Mouse (Mus musculus) CD4-positive helper T cell, adult 2 months (primary cell): ENCODE measurements at regions not wholly inside any gene's neighbourhood (a gene's known extent, or its start where the extent isn't known, plus 50 kb on each side); places are given as distances from the start of the nearest gene placed in this dataset.
"Not testable (repeated sequence)": the region's sequence is repeated elsewhere in the genome, so short reads cannot be mapped to it uniquely, and the experiment has no call there.

Experiments used
- DNase-seq: peaks from one replicate; pipeline ENCODE4 v3.0.0-alpha.2; 2012; ENCODE audit warnings: low read depth, missing footprints, low spot score

DNA sequence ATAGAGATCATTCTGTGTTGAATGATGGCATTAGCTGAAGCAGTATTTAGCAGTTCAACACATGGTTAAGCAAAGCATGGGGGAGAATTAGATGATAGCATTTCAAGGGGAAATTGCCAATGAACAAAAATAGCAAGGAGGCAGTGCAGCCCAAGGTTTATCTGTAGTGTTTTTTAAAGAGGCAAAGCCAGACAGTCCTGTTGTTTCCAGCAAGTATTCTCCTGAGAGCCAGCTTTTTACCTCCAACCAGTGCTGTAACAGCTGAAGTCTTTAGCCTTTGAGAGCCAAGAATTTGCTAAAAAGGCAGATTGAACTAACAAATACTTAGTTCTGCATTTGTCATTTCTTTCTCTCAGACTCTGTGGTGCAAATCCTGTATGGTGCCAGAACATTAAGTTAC lies 305.1 kb upstream of the Arx start:
- DNase-seq, result no peak

DNA sequence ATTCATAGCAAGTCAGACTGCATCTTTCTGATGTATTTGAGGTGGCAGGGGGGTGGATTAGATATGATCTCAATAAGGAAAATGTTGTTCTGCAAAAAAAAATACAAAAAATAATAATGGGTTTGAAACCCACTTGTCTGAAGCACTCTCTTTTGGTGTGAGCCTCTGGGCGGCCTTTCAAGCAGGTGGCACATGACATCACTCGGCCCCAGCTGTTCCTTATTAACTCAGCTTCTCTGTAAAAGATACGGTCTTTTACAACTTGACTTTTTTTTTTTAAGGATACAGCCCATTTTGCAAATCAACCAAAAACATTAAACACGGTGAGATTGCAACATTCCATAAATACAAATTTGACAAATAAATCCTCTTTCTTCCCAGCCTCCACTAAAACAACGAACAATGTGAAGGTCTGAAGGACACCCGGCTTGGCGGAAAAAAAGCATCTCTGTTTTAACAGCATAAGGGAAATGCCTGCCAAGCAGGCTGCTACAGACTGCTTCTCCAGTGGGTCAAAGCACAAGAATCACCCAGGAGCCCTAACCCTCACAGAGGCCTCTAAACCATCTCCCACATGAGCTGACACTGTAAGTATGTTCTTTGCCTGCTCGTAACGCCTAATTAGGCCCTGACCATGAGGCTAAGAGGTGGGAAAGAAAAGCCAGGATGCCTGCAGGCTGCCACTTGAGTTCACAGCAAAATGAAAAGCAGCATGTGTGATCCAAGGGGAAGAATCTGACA lies 283.8 kb upstream of the Arx start:
- no peak for DNase-seq

DNA sequence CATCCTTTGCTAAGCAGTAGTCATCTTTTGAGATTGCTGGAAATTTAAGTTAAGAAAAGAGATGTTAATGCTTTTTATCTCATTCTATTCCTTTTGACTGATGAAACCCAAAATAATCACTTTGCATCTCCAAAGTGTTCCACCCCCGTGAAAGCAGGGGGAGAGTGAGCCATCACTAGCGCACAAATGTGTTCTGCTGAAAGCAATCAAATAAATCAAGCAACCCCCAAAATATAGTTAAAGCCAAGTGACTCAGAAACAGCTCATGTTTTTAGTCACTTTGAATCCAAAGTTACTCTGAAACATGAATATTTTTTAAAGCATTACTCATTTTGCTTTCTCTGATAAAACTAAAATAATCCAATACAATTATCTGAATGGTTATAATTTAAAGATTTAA lies 279.6 kb upstream of the Arx start:
- DNase-seq, result no peak

DNA sequence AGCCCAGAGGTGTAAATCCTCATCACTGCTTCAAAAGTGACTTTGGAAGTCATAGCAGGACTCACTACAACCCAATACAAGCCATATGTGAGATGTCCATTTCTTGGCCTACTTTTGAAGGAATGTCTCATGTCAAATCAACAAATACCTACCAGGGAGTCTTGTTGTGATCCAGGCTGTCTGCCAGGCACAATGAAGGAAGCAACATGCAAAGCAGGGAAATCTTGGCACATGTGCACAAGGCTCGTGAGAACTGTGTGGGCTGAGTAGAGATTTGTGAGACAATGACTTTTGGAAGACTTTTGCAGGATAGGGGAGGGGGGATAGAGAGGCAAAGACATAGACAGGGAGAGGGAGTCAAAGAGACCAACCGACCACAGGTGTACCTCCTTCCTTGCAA lies 274.7 kb upstream of the Arx start:
- no peak for DNase-seq

DNA sequence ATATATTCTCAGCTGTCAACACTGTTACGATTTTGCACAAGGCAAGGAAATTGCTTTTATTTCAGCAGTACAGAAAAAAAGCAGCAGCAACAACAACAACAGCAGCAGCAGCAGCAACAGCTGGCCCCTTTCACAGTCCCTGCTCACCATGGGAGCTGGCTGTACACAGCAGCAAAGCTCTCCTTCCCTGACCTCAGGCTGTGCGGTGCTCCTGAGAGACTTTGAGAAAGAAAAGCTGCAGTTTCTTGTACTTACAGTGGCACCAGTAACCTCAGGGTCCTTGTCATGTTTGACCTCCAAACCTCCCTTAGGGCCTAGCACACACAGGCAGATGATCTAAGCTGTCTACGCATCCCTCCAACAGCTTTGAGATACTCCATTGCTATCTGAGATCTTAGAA lies 269.9 kb upstream of the Arx start:
- DNase-seq, result no peak

DNA sequence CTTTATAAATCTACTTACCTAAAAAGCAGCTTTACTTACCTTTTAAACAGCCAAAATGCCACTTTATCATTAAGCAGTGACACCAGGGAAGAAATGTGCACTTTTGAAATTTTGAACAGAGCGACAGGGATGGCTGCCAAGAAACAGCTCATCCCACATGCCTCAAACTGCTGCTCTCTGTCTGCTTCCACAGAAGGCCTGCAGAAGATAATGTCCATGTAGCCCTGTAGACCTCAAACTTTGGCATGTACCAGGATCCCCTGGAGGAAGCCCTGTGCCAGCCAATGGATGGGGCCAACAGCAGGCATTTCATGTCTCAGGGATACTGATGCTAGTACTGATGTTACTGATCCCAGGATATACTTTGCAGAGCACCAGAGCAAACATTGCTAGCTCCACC lies 245.1 kb upstream of the Arx start:
- DNase-seq, result no peak

DNA sequence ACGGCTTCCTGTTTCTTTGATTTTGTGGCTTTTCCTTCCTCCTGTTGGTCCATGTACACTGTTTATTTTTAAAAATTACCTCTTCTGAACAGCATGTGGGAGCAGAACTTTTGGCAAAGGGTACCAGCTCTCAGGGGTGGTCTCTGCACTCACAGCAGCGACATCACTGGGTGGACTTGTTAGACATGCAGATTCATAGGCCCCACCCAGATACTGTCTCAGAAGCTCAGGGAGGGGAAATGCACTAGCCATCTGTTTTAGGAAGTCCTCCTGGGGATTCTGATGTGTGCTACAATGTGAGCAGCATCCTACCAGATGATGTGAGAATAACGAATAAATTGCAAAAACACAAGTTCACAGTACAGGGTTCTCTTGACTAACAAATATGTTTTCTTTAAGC lies 243.5 kb upstream of the Arx start:
- DNase-seq, result no peak

DNA sequence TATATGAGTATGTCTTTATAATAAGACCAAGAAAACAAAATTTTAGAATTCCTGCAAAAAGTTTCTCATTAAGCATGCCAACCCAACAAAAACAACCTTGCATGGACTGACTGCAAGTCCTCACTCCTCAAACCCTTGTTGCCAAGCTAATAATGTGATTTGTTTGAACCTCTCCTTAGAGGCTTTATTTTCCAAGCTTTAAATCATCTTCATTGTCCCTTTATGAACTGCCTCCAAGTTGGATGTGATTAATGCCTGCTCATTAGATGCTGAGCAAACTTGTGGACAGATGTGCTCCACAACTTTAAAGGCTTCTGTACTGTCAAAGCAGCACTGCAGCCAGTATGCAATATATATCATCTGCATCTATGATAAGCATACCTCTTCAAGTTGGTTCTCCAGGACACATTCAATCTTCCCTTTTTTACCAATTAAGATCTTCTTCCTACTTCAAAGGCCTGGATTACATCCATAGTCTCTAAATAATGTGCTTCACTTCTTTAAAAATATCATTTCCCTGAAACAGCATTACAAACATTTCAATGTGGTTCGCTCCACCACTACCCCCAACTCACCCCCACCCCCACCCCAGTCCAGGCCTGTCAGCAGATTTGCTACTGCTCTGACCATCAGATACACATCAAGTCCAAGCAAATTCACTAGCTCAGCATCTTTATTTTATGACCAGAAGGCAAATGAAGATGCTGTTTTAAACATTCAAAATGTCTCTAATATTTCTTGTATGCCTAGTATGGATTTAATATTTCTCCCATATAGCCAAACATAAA lies 237.1 kb upstream of the Arx start:
- DNase-seq, result no peak

DNA sequence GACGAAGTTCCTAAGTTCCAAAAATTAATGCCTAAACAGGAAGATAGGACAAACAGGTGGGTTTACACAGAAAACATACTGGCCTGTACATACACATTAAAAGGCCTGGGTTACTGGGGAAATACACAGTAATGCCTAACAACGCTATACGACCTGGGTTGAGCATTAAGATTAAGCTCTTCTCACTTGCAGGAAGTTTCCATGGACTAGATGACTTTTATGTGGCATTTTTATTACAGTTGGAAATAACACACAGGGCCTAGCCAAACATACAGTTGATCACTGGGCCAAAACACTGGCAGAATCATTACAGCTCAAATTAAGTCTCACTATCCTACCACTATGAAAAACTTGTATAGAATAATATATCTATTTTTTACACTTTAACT lies 236.5 kb upstream of the Arx start:
- no peak for DNase-seq

DNA sequence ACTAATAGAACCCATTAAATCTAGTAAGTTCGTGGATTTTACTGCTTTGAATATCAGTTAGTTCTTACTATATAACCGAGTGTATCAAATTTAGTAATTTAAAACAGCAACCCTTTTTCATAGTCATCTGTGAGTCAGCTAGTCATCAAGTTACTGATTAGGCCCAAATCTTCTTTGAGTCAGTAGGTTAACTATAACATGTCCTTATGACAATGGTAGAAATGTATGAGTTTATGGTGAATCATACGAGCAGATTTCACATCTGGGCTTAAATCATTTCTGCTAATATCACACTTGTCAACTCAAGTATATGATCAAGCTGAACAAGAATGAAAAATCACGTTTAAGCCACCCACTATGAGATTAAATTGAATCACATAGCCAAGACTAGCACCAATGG lies 226.7 kb upstream of the Arx start:
- no peak for DNase-seq

DNA sequence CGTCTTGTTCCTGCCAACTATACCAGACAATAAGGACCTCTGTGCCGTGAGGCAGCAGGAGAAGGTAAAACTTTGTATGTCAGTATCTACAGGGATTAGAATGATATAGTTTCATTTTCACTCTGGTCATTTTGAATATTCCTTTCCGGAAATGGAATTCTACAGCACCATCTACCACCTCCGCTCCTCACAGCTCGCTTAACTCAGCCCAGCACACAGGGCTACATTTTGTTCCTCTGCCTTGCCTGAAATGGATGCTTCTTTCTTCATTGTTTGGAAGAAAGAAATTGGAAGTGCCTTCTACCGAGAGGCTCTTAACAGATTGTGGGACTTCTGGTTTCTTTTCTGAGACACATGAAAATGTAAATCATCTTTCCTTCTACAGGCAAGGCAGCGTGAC lies 217.4 kb upstream of the Arx start:
- DNase-seq, result no peak

DNA sequence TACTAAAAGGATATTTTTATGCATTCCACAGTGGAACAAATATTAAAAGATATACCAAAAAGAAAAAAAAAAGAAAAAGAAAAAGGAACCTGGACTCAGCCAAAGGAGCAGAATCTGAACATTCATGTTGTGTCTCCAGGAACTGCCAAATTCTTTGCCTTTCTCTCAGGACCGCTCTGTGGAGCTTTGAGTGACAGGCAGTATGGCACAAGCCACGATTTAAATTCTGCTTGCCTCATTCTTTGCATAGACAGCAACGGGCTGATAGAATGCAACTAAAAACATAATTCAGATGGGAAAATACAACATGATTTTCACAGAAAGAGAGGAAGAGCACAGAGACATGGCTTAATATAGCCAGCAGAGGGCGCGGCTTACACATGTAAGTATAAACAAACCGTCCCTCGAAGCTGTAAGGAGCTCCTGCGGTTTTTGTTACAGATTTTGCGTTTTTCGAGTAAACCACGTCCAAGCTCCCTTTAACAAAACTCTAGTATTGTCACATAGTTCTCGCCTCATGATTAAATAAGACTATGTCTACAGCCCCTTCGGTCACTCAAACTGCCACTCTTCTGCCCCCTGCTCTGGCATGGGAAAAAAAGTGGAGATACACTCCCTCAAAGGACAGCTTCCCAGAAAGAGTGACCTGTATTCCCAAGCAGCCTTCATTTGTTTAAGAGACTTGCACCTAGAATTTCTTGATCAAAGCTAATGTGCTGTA lies 216.5 kb upstream of the Arx start:
- DNase-seq, result peak; percentile 38

DNA sequence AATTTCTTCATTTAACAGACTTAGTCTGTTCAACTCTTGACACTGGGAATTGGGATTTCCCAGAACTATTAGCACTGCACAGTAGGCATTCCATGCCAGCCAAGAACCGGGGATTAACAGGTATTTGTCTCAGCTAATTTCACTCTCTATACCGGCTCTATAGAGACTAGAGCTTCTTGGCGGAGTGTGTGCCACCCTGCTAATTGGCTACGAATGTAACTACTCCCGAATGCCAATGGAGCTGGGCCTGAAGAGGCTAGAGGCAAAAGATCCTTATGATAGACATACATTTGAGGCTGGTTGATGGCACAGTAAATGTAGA lies 216.0 kb upstream of the Arx start:
- DNase-seq, result no peak

DNA sequence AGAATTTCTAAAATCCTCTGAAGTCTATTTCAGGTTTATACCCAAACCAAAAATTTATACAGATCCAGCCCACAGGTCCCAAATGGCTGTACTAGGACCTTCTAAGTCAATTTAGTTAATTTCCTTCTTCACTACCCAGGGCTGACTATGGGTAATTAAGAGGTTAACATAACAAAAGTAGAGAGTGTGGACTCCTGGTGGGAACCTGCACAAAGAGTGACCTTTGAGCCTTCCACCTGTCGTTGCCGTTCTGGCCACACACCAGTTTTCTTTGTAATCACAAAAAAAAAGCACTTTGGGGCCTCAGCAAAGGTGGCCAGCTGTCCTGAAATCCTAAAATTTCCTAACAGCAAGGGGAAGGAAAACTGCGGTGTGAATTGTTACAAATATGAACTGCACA lies 197.3 kb upstream of the Arx start:
- no peak for DNase-seq

DNA sequence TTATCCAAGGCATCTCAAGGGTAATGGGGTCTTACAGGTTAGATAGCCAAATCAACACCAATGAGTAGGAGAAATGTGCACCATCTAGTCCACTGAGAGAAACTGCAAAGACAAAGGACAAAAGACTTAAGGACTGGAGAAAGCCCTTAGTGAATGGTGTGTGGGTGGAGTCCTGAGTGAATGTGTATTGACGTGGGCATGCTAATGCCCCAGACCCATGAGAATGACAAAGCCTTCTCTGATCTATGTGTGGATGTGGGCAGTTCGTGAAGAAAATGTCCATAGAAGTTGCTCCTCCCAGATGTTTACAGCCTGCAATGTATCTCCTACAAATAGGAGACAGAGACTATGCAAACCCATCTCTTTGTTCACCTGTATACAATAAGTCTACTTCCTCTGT lies 188.7 kb upstream of the Arx start:
- no peak for DNase-seq

DNA sequence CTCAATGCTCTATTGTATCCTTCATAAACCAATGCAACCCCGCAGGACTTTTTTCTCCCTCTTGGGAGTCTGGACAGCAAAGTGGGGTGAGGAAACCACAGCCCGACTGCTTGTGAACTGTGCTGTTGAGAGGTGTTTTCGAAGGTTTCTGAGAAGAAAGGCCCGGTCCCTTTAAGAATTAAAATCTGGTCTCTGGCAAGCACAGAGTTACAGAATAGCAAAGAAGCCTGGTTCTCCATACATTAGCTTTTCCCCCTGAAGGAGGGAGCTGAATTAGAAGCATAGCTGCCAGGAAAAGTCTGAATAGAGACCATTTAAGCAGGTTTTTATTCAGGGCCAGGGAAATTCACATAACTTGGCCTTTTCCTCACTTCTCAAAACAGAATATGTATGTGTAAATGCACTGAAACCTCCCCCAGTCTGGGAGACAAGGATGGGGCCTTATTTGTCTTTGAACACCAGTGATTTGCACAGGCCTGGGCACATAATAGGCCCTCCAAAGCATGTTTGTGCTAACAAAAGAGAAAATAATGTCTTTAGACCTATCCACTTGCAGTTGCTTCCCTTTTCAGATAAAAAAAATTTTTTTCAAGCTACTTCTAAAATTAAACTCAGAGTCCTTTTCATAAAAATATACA lies 178.2 kb upstream of the Arx start:
- no peak for DNase-seq

DNA sequence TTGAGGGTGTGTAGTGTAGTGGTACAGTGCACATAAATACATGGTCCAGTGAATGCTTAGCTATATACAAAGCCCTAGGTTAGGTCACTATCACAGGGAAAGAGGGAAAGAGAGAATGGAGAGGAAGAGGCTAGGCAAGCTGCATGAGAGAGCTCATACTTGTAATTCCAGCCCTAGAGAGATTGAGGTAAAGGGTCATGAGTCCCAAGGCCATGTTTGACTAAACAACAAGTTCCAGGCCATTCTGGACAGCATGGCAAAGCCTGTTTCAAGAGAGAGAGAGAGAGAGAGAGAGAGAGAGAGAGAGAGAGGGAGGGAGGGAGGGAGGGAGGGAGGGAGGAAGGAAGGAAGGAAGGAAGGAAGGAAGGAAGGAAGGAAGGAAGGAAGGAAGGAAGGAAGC lies 131.9 kb upstream of the Arx start:
- not testable (repeated sequence) for DNase-seq

DNA sequence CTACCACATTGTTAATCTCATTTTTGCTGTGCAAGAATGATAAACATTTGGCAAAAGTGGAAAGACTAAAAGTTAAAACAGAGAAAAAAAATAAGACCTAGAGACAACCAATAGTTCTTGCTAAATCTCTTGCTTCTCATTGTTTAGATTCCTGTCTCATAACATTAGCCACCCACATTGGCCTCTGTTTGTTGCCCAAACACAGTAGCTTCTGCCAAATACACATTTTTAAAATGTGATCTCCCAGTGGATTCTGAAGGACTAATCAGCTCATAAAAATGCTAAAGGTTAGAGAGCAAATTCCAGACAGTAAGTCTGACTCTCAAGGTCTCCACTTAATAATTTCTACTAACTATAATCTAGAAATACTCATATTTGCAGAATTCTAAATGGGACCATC lies 127.1 kb upstream of the Arx start:
- no peak for DNase-seq

DNA sequence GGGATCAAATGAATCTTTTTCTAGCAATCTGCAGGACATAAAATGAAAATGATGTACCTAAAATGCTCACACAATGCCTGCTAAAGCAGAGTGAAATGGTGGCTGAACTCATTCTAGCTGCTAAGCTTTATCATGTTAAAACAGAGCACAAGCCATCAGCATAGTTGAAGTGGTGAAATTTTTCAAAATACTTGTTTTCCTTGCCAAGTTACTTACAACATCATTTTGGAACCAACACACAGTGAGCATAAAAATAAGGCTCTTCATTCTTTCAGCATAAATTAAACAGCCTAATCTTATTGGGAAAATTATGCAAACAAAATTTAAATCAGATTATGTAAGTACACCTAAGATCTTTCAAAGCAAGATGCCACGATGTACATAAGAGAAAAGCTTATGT lies 125.3 kb upstream of the Arx start:
- DNase-seq, result no peak
